Mouse (Mus musculus) frontal cortex, adult 2 months (tissue): Measurements from ENCODE around the gene Cacna1h. TPM values are rescaled to one million over a fixed set of nuclear protein-coding genes. Genes with fewer than 3 reads are reported as not detected.

Experiments
- DNase-seq, 2 experiments: peaks; one replicate each; pipeline ENCODE4 v3.0.0; 2022; ENCODE audit warnings: low spot score in 1 of 2; ENCODE audit errors: extremely low spot score in 1 of 2
- polyA plus RNA-seq: library from polyadenylated mRNA; depleted of rRNA; stranded (reverse); fragments of >200 nt; gene quantifications from 2 replicates; pipeline ENCODE4 v1.2.3, GENCODE M21; 2012

The Cacna1h gene
- polyA plus RNA-seq, 1 experiment: 77.0 TPM

DNA sequence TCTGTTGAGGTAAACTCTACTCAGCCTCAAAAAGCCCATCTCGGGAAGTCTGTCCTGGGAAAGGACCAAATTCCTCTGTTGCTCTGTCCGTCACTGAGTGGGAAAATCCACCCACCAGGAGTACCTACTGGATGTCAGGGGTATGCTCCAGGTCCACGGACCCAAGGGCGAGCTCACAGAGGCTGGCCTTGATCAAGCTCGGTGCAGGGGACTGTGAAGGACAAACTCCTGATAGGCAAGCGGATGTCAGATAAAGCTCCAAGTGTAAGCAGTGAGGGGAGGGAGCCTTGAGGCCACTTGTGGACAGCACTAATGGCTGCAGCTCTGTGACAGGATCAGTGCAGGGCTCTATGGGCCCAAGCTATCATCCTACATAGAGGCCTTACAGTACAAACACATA is 23.4 kb downstream of the Cacna1h start:
- no peak for DNase-seq

DNA sequence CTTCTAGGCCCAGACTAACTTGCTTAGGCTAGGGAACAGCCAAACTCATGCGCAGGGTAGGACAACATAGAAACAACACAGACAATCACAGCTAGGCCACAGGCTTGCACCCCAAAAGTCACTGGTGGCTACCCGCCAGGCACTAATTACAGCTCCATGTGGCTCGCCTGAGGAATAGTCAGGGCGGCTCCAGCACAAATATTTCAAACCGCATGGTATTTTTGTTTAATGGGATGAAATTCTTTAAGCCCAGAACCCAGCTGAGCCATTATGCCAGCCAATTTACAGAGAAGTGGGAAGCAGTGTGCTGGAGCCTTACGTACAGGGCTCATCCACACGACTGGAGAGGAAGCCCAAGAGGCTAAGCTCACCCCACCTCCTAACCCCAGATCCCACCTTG is 24.0 kb downstream of the Cacna1h start:
- no peak for DNase-seq

DNA sequence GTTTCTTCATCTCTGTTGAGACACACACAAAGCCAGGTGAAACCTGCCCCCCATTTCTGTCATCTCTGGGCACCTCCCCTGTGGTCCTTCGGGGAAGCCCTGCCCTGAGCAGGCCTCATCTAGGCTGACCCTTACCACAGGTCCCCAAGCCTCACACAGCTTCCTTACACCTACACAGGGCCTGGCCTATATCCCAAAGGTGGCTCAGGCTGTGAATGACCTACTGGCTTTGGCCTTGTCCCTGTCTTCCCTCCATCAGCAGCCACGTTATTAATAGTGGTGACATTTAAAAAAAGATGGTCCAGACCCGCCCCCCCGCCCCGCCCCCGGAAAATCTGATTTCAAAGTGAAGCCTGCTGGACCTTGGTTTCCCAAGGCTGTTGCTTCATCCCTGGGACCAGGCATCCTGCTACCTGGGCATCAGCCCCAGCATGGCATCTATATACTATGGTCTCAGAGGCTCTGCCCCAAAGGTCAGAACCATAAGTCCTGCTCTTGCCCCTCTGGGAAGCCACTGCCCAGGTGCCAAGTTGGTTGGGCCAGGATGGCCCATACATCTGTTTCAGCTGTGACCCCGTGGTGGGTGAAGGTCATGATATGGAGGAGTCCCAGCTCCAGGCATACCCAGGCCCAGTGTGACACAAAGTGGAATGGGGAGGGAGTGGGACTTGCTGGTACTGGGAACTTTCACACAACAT is 25.1 kb downstream of the Cacna1h start:
- no peak for DNase-seq

DNA sequence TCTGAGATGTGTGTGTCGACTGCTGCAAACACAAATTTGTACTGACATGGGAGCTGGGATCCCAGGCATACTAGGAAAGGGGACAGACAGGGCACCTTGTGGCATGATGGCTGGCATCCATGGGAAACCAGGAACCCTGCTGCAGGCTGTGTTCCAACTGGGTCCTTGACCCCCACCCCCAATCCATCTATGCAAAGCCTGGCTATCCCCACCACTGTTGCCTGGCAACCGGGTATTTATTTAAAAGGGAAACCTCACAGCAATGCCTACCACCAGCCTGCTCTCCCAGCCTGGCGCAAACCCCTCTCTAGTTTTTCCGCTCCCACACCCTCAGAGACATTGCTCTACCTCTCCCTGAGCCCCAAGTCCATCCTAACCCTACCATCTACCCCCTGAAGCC is 26.2 kb downstream of the Cacna1h start:
- peak in 1 of 2 experiments; percentile 32 for DNase-seq

DNA sequence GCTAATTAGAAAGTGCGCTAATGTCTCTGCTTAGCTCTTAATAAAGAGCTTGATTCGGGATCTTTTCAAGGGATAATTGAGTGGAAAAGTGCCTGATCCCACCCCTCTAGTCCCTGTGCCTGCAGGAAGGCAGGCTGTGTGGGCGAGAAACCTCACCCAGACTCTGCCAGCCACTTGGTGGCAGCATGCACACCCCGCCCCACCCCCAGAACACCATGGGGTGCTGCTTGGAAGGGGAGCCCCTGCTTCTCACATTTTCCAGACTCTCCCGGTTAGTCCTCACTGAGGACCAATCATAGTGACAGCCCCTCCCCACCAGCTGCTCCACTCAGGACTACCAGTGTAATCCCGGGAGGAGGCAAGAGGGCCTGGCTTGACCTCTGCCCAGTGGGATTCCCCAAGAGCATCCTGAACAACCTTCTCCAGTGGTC is 27.6 kb downstream of the Cacna1h start:
- DNase-seq: peak; percentile 42 to 70

DNA sequence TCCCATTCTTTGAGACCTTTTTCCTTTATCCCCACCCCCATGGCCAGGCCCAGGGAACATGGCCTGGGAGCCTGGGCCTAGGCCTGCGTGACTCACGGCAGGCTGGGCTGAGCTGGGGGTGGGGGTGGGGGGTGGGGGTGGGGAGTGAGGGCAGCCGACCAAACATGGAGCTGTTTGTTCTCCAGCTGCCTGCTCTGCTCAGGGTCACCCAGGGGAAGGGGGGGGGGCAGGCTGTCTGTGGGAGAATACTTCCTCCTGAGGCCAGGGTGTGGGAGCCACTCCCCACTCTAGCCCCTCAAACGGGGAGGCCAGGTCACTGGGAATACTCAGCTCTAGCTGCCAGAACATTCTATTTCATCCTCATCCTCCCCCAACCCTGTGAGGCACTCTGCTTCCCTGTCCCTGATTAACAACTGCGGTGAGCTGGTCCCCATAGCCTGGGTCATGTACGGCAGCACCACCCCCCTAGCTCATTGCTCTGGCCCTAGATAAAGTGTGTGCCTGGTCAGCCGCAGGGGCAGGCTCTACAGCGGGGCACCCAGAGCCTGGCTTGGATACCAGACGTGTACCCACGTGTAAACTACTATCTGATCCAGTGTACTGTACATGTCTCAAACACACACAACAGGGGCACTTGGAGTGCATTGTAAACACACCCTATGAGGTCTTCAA is 28.2 kb downstream of the Cacna1h start:
- no peak for DNase-seq

DNA sequence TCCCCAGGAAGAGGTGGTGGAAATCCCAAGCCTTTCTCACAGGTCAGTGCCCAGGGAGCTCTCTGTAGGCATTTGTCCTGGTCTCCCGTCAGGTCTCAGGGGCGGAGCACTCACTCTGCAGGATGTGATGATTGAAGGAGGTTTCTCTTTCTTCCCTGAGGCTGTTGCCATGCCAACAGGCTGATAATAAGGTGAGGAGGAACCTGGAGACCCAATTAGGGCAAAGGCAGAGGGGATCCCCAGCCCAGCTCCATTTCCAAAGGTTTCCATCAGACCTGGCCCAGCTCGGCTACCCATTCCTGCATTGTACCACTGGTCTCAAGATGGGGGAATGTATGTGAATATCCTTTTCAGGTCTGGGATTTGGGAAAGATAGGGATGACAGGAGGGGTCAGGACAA is 29.4 kb downstream of the Cacna1h start:
- DNase-seq: no peak

DNA sequence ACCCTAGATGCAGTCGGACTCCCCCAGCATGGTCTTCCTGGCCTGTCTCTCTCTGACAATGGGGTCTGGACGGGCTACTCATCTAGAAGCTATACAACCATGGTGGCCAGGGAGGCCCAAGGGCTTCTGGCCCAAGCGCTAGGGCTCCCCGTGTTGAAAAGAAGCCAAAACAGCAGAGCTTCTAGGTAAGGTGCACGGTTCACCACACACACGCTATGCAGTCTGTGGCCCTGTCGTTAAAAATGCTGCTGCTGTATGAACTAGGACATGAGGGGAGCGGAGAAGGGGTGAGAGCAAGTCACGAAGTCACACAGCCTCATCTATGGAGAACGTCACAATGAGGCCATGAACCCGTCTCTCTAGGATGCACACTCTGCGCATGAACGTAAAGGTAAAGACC is 31.4 kb downstream of the Cacna1h start:
- no peak for DNase-seq

DNA sequence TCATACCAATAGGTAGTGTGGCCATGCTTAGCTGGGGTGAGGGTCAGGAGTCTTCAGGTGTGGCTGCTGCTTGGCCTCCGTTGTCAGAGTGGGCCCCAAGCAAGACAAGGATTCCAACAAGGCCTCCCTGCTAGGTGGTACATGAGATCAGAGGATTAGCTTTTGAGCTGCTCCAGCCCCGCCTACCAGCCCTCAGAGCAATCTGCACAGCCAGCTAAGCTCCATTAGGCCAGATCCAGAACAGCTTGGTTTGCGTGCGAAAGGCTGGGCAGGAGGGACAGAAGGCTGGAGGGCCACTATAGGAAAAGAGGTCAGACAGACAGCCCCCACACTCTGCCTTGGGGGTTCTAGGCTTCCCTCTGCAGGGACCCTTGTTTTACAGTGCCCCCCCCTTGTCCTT is 32.1 kb downstream of the Cacna1h start:
- no peak for DNase-seq

DNA sequence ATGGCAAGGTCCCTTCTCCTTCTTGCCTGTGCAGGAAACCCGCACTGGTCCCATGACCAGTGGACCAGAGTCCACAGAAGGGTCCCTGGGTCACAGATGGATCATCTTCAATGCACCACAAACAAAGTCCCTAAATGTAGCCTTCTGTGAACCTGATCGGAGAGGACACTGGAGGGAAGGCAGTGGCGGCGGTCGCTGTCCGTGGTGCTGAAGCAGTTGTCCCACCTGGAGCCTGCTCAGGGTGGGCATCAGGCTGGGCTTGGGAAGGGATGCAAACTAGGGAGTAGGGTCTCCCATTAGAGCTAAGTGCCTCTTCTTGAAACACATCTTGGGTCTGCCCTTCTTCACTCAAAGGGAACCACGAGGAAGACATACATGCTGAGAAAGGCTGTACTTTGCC is 33.1 kb downstream of the Cacna1h start:
- no peak for DNase-seq

DNA sequence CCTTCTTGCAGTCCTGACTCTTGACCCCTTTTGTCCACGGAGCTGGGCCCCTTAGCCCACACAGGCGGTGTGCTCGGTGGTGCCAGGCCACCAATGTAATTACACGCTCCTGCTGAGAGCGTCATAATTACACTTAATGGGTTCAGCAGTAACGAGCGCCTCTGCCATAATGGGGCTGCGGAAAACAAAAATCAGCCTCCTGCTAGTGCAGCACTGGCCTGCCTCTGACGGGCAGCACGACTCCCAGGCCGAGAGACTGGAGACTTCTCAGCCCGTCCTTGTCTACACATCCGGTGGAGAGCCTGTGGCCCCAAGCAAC is 35.1 kb downstream of the Cacna1h start:
- no peak for DNase-seq

DNA sequence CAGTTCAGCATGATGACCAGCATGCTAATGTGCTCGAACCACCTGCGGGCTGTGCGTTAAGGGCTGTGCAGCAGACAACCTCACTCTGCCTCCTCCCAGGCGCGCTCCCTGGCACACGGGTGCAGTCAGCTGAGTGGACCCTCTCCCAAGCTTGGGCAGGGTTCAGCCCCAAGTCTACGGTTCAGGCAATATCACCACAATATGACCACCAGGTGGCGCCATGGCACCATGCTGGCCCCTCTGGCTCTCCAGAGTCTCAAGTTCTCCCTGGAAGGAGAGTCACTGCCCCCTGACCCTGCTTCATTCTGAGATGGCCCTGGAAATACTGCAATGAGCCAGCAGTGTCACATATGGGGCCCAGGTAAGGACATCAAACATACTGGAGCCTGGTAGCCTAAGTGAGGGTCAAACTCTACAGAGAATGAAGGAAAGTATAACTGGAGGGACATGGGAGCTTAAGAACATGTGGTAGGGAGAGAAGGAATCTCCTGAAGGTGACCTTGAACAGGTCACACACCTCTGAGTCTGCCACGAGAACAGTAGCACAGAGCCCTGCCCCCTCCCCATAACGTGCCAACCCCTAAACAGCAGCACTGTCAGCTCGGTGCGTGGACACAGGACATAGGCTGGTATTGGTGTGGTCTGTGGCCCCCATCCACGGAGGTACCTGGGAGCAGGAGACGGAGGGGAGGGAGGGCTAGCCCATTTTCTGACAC is 35.6 kb downstream of the Cacna1h start:
- peak; percentile 25 to 90 for DNase-seq

DNA sequence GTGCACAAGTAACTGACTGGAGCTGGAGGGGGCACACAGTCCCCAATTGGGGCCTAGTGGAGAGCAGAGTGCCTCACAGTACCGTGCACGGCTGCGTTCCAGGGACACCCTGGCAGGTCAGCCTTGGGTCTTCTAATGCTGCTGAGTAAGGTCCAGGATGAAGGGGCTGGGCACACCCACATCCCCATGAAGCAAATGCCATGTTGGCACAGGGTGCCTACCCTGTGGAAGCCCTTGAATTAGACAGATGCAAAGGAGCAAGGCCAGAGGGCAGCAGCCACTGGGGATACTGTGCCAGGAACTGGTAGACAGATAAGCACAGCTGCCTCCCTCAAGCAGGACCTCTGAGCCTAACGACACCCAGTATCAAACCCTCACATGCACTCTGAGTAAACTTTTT is 39.1 kb downstream of the Cacna1h start:
- DNase-seq: no peak

DNA sequence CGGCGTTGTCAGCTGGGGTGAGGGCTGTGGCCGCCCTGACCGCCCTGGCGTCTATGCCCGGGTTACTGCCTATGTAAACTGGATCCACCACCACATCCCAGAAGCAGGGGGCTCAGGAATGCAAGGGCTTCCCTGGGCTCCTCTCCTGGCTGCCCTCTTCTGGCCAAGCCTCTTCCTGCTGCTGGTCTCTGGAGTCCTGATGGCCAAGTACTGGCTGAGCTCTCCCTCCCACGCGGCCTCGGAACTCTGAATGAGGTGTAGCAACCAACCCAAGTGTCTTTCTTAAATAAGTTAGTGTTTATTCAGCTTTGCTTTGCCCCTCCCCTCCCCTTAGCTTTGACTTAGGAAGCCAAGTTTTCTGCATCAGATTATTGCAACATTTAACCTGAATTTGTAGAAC is 59.6 kb downstream of the Cacna1h start:
- DNase-seq: peak in 1 of 2 experiments; percentile 25

DNA sequence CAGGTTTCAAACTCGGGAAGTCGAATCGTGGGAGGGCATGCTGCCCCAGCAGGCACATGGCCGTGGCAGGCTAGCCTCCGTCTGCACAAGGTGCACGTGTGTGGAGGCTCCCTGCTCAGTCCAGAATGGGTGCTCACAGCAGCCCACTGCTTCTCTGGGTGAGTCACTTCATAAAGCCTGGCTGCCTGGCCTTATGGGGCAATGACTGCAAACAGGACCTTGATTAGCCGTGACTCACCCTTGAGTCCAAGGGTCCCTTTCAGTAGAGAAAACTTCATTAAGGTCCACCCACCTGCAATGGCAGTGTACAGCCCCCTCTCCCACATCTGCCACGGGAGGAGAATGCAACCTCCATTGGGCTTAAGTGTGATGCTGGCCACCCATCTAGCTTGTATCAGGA is 61.1 kb downstream of the Cacna1h start:
- DNase-seq: no peak

DNA sequence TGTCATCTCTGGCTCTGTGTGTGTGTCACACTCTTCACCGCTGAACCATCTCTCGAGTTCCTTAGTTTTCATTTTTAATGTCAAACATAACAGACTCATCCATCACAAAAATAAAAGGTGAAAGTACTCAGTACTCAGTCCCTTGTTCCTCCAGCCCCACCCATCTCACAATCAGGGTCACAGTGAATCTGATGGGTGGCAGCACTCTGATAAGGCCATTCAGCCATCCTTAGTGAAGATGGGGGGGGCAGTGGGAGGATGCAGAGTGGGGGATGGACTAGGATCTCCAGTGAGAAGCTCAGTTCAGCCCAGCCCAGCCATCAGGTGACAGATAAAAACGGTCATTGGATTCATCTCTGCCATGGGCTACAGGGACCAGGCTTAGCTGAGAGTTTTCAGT is 64.6 kb downstream of the Cacna1h start, which contains the start of gene Tpsg1:
Gene Tpsg1 (plus strand): TSS at position 301 of the 400 bp plus-strand sequence.
- DNase-seq: no peak

DNA sequence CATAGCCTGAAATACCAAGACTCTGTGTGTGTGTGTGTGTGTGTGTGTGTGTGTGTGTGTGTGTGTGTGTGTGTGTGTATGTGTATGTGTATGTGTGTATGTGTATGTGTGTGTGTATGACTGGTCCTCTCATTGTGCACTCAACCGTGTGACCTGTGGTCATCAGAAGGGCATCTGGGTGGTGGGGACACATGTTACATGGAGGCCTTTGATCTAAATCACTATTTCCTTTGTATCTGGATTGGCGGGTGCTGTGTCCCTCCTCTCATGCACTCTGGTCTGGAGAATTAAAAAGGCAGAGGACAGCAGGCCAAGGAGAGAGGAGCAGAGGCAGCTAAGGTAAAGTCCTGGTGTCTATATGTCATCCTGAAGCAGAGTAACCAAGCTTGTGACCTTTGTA is 67.6 kb downstream of the Cacna1h start, which contains the start of gene Tpsb2:
Gene Tpsb2 (plus strand): TSS at position 301 of the 400 bp plus-strand sequence.
- DNase-seq: no peak

DNA sequence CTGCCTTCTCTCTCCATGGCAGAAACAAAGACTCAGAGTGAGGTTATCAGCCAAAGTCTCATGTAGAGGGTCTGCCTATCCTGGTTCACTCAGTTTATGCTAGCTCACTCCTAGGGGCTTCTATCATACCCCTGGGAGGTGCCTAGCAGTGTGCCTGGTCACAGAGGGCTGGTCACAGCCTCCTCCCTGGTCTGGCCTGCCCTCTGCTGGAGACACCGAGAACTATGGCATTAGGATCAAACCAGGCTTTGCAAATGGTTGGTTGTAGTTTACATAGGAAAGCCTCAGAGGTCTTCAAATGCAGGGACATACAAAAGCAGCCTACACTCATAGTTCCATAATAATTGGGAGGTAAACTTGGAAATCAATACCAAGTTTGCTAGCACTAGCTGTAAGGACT is 69.9 kb downstream of the Cacna1h start:
- peak in 1 of 2 experiments; percentile 74 for DNase-seq

DNA sequence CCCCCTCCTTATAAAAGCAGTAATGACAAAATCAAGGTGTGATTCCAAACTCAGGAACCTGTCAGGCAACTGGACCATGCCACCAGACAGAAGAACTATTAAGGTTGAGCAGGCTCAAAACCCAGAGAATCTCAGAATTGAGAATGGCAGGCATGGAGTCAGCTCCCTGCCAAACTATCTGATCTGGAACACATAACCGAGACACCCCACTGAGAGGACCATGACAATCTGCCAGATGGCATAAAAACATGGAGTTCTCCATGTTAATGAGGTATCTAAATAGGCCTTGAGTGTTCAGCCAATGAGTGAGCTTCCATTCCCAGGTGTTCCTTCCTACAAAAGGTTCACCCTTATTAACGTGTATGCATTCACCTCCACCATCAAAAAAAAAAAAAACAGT is 72.3 kb downstream of the Cacna1h start:
- no peak for DNase-seq

DNA sequence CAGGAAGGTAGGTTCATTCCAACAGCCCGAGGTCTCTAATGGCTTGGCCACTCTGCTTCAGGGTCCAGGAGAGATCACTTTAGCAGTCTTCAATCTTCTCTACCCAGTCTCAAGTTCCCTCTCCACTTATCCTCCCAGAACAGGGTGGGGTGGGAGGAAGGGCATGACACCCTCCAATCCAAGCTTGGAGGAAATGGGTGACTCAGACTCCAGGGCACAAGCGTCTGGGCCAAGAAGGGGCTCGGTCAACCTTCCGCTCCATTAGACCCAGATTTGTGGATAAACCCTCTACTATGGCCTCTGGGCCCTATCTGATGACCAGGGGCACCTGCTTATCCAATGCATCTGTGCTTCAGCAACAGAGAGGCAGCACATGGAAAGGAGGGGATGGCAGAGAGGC is 88.1 kb downstream of the Cacna1h start, which contains the start of gene Tpsab1:
Gene Tpsab1 (minus strand): TSS at position 101 of the 400 bp plus-strand sequence.
- DNase-seq: no peak

DNA sequence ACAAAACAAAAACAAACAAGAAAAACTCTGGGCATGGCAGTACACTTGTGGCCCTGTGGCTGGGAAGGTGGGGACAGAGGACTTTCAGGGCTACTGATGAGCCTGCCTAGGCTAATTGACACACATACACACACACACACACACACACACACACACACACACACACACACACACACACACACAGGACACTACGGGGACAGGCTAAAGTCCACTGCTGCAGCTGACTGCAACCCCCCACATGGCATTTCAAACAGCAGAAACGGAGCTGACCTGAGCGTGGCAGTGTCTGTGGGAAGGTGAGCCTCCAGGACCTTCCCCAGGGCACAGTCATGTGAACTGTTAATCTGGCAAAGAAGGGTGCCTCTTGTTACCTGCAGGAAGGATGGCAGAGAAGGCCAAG is 92.1 kb downstream of the Cacna1h start:
- DNase-seq: no peak

DNA sequence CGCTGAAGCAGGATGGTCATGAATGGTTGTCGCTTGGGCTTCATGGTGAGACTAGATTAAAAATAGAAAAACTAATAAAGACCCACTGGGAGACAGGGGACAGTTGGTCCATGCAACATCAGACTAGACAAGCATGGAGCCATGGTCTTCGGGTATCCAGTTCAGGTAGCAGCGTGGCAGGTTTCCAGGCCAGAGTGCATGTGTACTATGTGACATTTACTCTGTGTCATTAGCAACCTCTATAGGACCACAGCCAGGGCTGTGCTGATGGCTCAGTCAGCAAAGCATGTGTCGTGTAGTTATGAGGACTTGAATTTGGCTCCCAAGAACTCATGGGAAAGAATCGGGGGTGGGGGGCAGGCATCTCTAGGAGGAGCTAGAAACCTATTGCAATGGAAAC is 93.6 kb downstream of the Cacna1h start:
- no peak for DNase-seq
